7 mouse cellular contexts compared by ENCODE assay signal in the genomic region with DNA sequence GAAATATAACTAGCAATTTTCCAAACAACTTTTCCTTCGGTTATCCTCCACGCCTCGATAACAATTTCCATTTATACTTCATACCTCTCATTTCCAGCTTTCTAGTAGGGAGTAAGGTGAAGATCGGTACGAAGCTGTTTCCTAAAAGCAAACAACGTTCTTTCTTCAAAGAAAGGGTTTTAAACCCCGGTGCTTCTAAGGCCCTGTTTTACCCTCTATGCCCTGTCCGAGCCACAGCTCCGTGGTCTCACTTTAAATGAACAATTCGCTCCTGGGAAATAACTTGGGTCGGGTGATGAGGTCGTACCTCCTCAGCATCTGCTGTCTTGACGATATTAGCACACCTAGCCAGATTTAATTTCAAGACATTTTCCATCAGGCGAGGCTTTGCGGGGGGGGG. TPM values are rescaled to one million over a fixed set of nuclear protein-coding genes. Genes with fewer than 3 reads are reported as not detected.
DNase-seq lines count a peak whose midpoint lies in the region; ATAC-seq and TF ChIP-seq lines count a peak whose summit lies in the region.

No protein-coding gene starts in this region.

- no peak for DNase-seq in lung, adult 18-20 months
- DNase-seq in forebrain, postnatal 0 days = no peak
- DNase-seq in limb, embryonic 14.5 days (ENCODE audit: low spot score) = no peak
- no peak for DNase-seq in ovary, postnatal 14 days (ENCODE audit: low spot score)
- no peak for DNase-seq in frontal cortex, postnatal 36 days (ENCODE audit: low spot score in 2 of 2)

- peak overlapping the region; percentile 82 for H3K9ac ChIP-seq in lung, embryonic 16.5 days (ENCODE audit: low read length)
- no peak overlapping the region for H3K9ac ChIP-seq in forebrain, postnatal 0 days
- H3K9ac ChIP-seq in limb, embryonic 14.5 days (ENCODE audit: low read depth, low read length, severe bottlenecking) = peak overlapping the region; percentile 98
- H3K9ac ChIP-seq in stomach, embryonic 15.5 days = no peak overlapping the region; the same call in 1 of the 2 replicates

- TF ChIP-seq CTCF in forebrain, postnatal 0 days (IDR thresholded peaks at IDR 0.05; ENCODE audit: low read depth) = no peak

- H3K27me3 ChIP-seq in lung, embryonic 16.5 days (ENCODE audit: control insufficient read depth, insufficient read depth, low read depth, low read length) = peaks cover 45% of the 10 kb centered on the region
- H3K27me3 ChIP-seq in forebrain, postnatal 0 days (ENCODE audit: insufficient read depth, low read length) = peaks cover 42% of the 10 kb centered on the region
- no peaks in the 10 kb centered on the region for H3K27me3 ChIP-seq in limb, embryonic 14.5 days (ENCODE audit: control insufficient read depth, insufficient read depth, low read length)
- peaks cover 31% of the 10 kb centered on the region for H3K27me3 ChIP-seq in stomach, embryonic 15.5 days (replicated peaks)

- H3K4me3 ChIP-seq in lung, embryonic 16.5 days (ENCODE audit: low read length) = peak overlapping the region; percentile 66
- peak overlapping the region; percentile 47 for H3K4me3 ChIP-seq in forebrain, postnatal 0 days (ENCODE audit: low read depth, low read length)
- H3K4me3 ChIP-seq in limb, embryonic 14.5 days (replicated peaks; ENCODE audit: low read length) = peak overlapping the region; percentile 87
- peak overlapping the region; percentile 70 for H3K4me3 ChIP-seq in stomach, embryonic 15.5 days (replicated peaks)

- ATAC-seq in lung, embryonic 16.5 days (ENCODE audit: low read depth) = no peak
- no peak for ATAC-seq in forebrain, postnatal 0 days
- no peak for ATAC-seq in limb, embryonic 14.5 days (ENCODE audit: low FRiP score, low read depth)
- ATAC-seq in stomach, embryonic 15.5 days (ENCODE audit: insufficient read depth, low FRiP score, low read depth) = no peak

- H3K4me1 ChIP-seq in lung, embryonic 16.5 days (replicated peaks; ENCODE audit: control insufficient read depth, insufficient read depth, low read length) = peaks cover 24% of the 10 kb centered on the region
- H3K4me1 ChIP-seq in forebrain, postnatal 0 days (ENCODE audit: insufficient read depth) = peaks cover 12% of the 10 kb centered on the region
- peaks cover 11% of the 10 kb centered on the region for H3K4me1 ChIP-seq in limb, embryonic 14.5 days (ENCODE audit: control insufficient read depth, insufficient read depth, low read length)
- peaks cover 5% of the 10 kb centered on the region for H3K4me1 ChIP-seq in stomach, embryonic 15.5 days

- 1% methylated on average over 15 of the region's 15 CpGs for WGBS in lung, embryonic 16.5 days
- WGBS in forebrain, postnatal 0 days = under 1% methylated on average over 15 of the region's 15 CpGs
- under 1% methylated on average over 15 of the region's 15 CpGs for WGBS in limb, embryonic 14.5 days
- under 1% methylated on average over 15 of the region's 15 CpGs for WGBS in stomach, embryonic 15.5 days

- H3K36me3 ChIP-seq in lung, embryonic 16.5 days (ENCODE audit: control insufficient read depth, insufficient read depth, low read length) = no peaks in the 10 kb centered on the region
- H3K36me3 ChIP-seq in forebrain, postnatal 0 days (ENCODE audit: insufficient read depth) = no peaks in the 10 kb centered on the region
- H3K36me3 ChIP-seq in limb, embryonic 14.5 days (ENCODE audit: control insufficient read depth, insufficient read depth, low read length) = peaks cover 30% of the 10 kb centered on the region
- no peaks in the 10 kb centered on the region for H3K36me3 ChIP-seq in stomach, embryonic 15.5 days

- H3K4me2 ChIP-seq in lung, embryonic 16.5 days (ENCODE audit: low read depth, low read length) = peak overlapping the region; percentile 71
- H3K4me2 ChIP-seq in forebrain, postnatal 0 days (ENCODE audit: low read depth) = peak overlapping the region; percentile 94
- H3K4me2 ChIP-seq in limb, embryonic 14.5 days (replicated peaks; ENCODE audit: low read depth, low read length, severe bottlenecking) = peak overlapping the region; percentile 82
- H3K4me2 ChIP-seq in stomach, embryonic 15.5 days = peak overlapping the region; percentile 90

- no peaks in the 10 kb centered on the region for H3K9me3 ChIP-seq in lung, embryonic 16.5 days (ENCODE audit: control insufficient read depth, low read length)
- no peaks in the 10 kb centered on the region for H3K9me3 ChIP-seq in forebrain, postnatal 0 days (ENCODE audit: low read length)
- H3K9me3 ChIP-seq in limb, embryonic 14.5 days (ENCODE audit: control insufficient read depth, low read length) = no peaks in the 10 kb centered on the region
- no peaks in the 10 kb centered on the region for H3K9me3 ChIP-seq in stomach, embryonic 15.5 days

- peak overlapping the region; percentile 92 for H3K27ac ChIP-seq in lung, embryonic 16.5 days (ENCODE audit: low read length)
- H3K27ac ChIP-seq in forebrain, postnatal 0 days (ENCODE audit: low read depth, low read length) = no peak overlapping the region
- peak overlapping the region; percentile 99 for H3K27ac ChIP-seq in limb, embryonic 14.5 days (replicated peaks; ENCODE audit: low read depth, low read length)
- H3K27ac ChIP-seq in stomach, embryonic 15.5 days = peak overlapping the region; percentile 94

- 0 out of 2 replicates have a peak, but pooled peaks have one; percentile 15 for TF ChIP-seq POLR2A in limb, embryonic 14.5 days (IDR thresholded peaks at IDR 0.05; ENCODE audit: borderline replicate concordance, extremely low read depth, insufficient read depth, insufficient read length)

RNA-seq across cellular contexts. Expression of a gene that starts 2.5 kb away (rescaled TPM):
- polyA plus RNA-seq in lung, embryonic 16.5 days (2015; fragmentation: Nextera tagmentation; extraction: Ambion mirVana) = 20.0 and 22.8 TPM in 2 replicates
- 6.8 and 11.4 TPM in 2 replicates for total RNA-seq in forebrain, postnatal 0 days (2014; rRNA removed)
- 7.3 and 14.3 TPM in 2 replicates for polyA plus RNA-seq in forebrain, postnatal 0 days (2015; fragmentation: Nextera tagmentation; extraction: Ambion mirVana)
- polyA plus RNA-seq in limb, embryonic 14.5 days (2012; rRNA removed) = 103 and 115 TPM in 2 replicates
- 108 and 131 TPM in 2 replicates for polyA plus RNA-seq in limb, embryonic 14.5 days (2014; fragmentation: Nextera tagmentation; extraction: Ambion mirVana)
- polyA plus RNA-seq in stomach, embryonic 15.5 days (2015; fragmentation: Nextera tagmentation; extraction: Ambion mirVana) = 22.3 and 27.5 TPM in 2 replicates

Comparison
In these comparisons a context has a peak if more than half of its experiments do, and no peak if none do; other contexts are left out.
1. H3K9ac ChIP-seq: peak in lung, embryonic 16.5 days (single experiment) and limb, embryonic 14.5 days (single experiment); none in forebrain, postnatal 0 days (single experiment) and stomach, embryonic 15.5 days (single experiment).
2. Peak in every context shown above with its lines, with median percentiles within 50 percentile points of each other: H3K4me2 ChIP-seq and H3K4me3 ChIP-seq.